Mouse (Mus musculus): ENCODE data around the gene Kcnk16.
"Not testable (repeated sequence)": the region's sequence is repeated elsewhere in the genome, so short reads cannot be mapped to it uniquely, and the experiment has no call there.

Gene Kcnk16

GRCm38 (mm10) chr14:20269082-20269809, at the start of gene Kcnk16:
TSS of gene Kcnk16 (minus strand) at chr14:20269199.
- no peak for DNase-seq (ENCODE audit: low spot score in 2 of 2)

GRCm38 (mm10) chr14:20315137-20315536, 46.1 kb upstream of the Kcnk16 start:
- DNase-seq (ENCODE audit: low spot score in 2 of 2): no peak

GRCm38 (mm10) chr14:20305085-20305484, 36.1 kb upstream of the Kcnk16 start:
- not testable (repeated sequence) for DNase-seq (ENCODE audit: low spot score in 2 of 2)

- no peak for DNase-seq (ENCODE audit: low spot score in 2 of 2)
Measured at GRCm38 (mm10) chr14:20298131-20298530, 29.1 kb upstream of the Kcnk16 start.

- DNase-seq (ENCODE audit: low spot score in 2 of 2): no peak
Measured at GRCm38 (mm10) chr14:20297616-20298015, 28.6 kb upstream of the Kcnk16 start.

- no peak for DNase-seq (ENCODE audit: low spot score in 2 of 2)
Measured at GRCm38 (mm10) chr14:20294947-20295346, 25.9 kb upstream of the Kcnk16 start.

GRCm38 (mm10) chr14:20294117-20294892, 25.3 kb upstream of the Kcnk16 start, which contains the start of gene Nudt13:
TSS of gene Nudt13 (plus strand) at chr14:20294697.
- DNase-seq (ENCODE audit: low spot score in 2 of 2): peak; percentile 73 to 76

GRCm38 (mm10) chr14:20291391-20291790, 22.4 kb upstream of the Kcnk16 start:
- no peak for DNase-seq (ENCODE audit: low spot score in 2 of 2)

GRCm38 (mm10) chr14:20268421-20268820, 578 bp downstream of the Kcnk16 start:
- no peak for DNase-seq (ENCODE audit: low spot score in 2 of 2)

GRCm38 (mm10) chr14:20262346-20262745, 6.7 kb downstream of the Kcnk16 start:
- no peak for DNase-seq (ENCODE audit: low spot score in 2 of 2)

- peak; percentile 45 to 80 for DNase-seq (ENCODE audit: low spot score in 2 of 2)
Measured at GRCm38 (mm10) chr14:20258185-20259113, 10.6 kb downstream of the Kcnk16 start.

- peak in 1 of 2 experiments; percentile 35 for DNase-seq (ENCODE audit: low spot score in 2 of 2)
Measured at GRCm38 (mm10) chr14:20250237-20251171, 18.5 kb downstream of the Kcnk16 start.

- no peak for DNase-seq (ENCODE audit: low spot score in 2 of 2)
Measured at GRCm38 (mm10) chr14:20248001-20248400, 21.0 kb downstream of the Kcnk16 start.

GRCm38 (mm10) chr14:20246811-20247266, 22.2 kb downstream of the Kcnk16 start:
- no peak for DNase-seq (ENCODE audit: low spot score in 2 of 2)

GRCm38 (mm10) chr14:20245861-20246260, 23.1 kb downstream of the Kcnk16 start:
- no peak for DNase-seq (ENCODE audit: low spot score in 2 of 2)

GRCm38 (mm10) chr14:20245318-20245717, 23.7 kb downstream of the Kcnk16 start:
- no peak for DNase-seq (ENCODE audit: low spot score in 2 of 2)

GRCm38 (mm10) chr14:20243158-20243557, 25.8 kb downstream of the Kcnk16 start:
- DNase-seq (ENCODE audit: low spot score in 2 of 2): no peak

GRCm38 (mm10) chr14:20242454-20242853, 26.5 kb downstream of the Kcnk16 start:
- DNase-seq (ENCODE audit: low spot score in 2 of 2): no peak

GRCm38 (mm10) chr14:20234403-20234802, 34.6 kb downstream of the Kcnk16 start:
- no peak for DNase-seq (ENCODE audit: low spot score in 2 of 2)
